Mouse (Mus musculus): ENCODE results near the gene 2410141K09Rik. TPM values are rescaled to one million over a fixed set of nuclear protein-coding genes. Genes with fewer than 3 reads are reported as not detected.

2410141K09Rik gene
- not detected for total RNA-seq (2023)

GRCm38 (mm10) chr13:66441018-66441417, at the start of gene 2410141K09Rik:
2410141K09Rik (minus strand) TSS chr13:66441118.

Other genes with a start within 250 kb of the 2410141K09Rik start
- gene Gm10772, start 213.5 kb downstream of the 2410141K09Rik start, total RNA-seq (2023): not detected